Mouse (Mus musculus) forebrain, embryonic 16.5 days (tissue): ENCODE measurements around the gene Slc15a4. TPM values are rescaled to one million over a fixed set of nuclear protein-coding genes. Genes with fewer than 3 reads are reported as not detected.
A peak's percentile ranks its signal among the peaks of the same experiment; 100 is the strongest.

Experiments used
- ATAC-seq: fragments of 200-750 bp; cut with Nextera tagmentation; 2 replicates; pipeline ENCODE4 v1.8.0; 2017; ENCODE audit warnings: mild to moderate bottlenecking, moderate library complexity
- H3K27ac ChIP-seq: fragments of 300-500 bp; sonication (generic); 2 replicates; pipeline ENCODE4 v1.5.1; 2014; ENCODE audit warnings: low read length, control low read depth
- H3K27me3 ChIP-seq: fragments of 300-500 bp; sonication (generic); replicated peaks from 2 replicates; pipeline ENCODE4 v1.6.1; 2014; ENCODE audit warnings: low read length; ENCODE audit not compliant: control insufficient read depth, insufficient read depth
- H3K36me3 ChIP-seq: fragments of 300-500 bp; sonication (generic); 2 replicates; pipeline ENCODE4 v1.6.1; 2014; ENCODE audit not compliant: control insufficient read depth, insufficient read depth
- H3K4me1 ChIP-seq: fragments of 300-500 bp; sonication (generic); replicated peaks from 2 replicates; pipeline ENCODE4 v1.6.1; 2014; ENCODE audit warnings: low read length; ENCODE audit not compliant: control insufficient read depth, insufficient read depth
- H3K4me2 ChIP-seq: fragments of 300-500 bp; sonication (generic); 2 replicates; pipeline ENCODE4 v1.6.1; 2014; ENCODE audit warnings: mild to moderate bottlenecking, low read length, control low read depth
- H3K4me3 ChIP-seq: fragments of 300-500 bp; sonication (generic); replicated peaks from 2 replicates; pipeline ENCODE4 v1.5.1; 2014; ENCODE audit warnings: mild to moderate bottlenecking, low read length, control low read depth
- H3K9ac ChIP-seq: fragments of 300-500 bp; sonication (generic); replicated peaks from 2 replicates; pipeline ENCODE4 v1.6.1; 2014; ENCODE audit warnings: low read depth, low read length, control low read depth
- H3K9me3 ChIP-seq: fragments of 300-500 bp; sonication (generic); 2 replicates; pipeline ENCODE4 v1.6.1; 2016; ENCODE audit warnings: low read length; ENCODE audit not compliant: control insufficient read depth
- WGBS: fragments of 180-500 bp; shearing (Covaris S2); extraction: QIAGEN DNeasy Blood & Tissue Kit; methylation state at CpG from one replicate; pipeline ENCODE4 v1.1.7; 2014; 5-methylcytosine and 5-hydroxymethylcytosine counted together
- polyA plus RNA-seq: library from polyadenylated mRNA; unstranded; fragments of >200 nt; fragmentation: Nextera tagmentation; extraction: Ambion mirVana; gene quantifications from 2 replicates; pipeline ENCODE4 v1.2.1, GENCODE M21; 2015

Gene Slc15a4
- polyA plus RNA-seq, 1 experiment from 2014 or later: 28.2 TPM

GRCm38 (mm10) chr5:127648046-127648445, 15.3 kb upstream of the Slc15a4 start:
- Histone ChIP-seq H3K9me3 (no peaks in the 10 kb centered on the region), H3K27me3 (no peaks in the 10 kb centered on the region), H3K9ac (no peak overlapping the region), H3K36me3 (0 out of 2 replicates have a peak, but pooled peaks cover 5% of the 10 kb centered on the region), H3K4me2 (no peak overlapping the region), H3K27ac (no peak overlapping the region), H3K4me3 (no peak overlapping the region), H3K4me1 (no peaks in the 10 kb centered on the region)
- ATAC-seq: no peak
- 80% methylated on average over 6 of the region's 6 CpGs for WGBS

GRCm38 (mm10) chr5:127641185-127641958, 8.7 kb upstream of the Slc15a4 start:
- Histone ChIP-seq H3K27ac (no peak overlapping the region), H3K9ac (no peak overlapping the region), H3K36me3 (no peaks in the 10 kb centered on the region), H3K9me3 (no peaks in the 10 kb centered on the region), H3K4me3 (no peak overlapping the region), H3K4me1 (no peaks in the 10 kb centered on the region), H3K27me3 (no peaks in the 10 kb centered on the region), H3K4me2 (no peak overlapping the region)
- ATAC-seq: no peak
- WGBS: 91% methylated on average over 15 of the region's 15 CpGs

GRCm38 (mm10) chr5:127640359-127640758, 7.7 kb upstream of the Slc15a4 start:
- H3K4me1 ChIP-seq: no peaks in the 10 kb centered on the region
- no peak overlapping the region for H3K27ac ChIP-seq
- H3K4me3 ChIP-seq: no peak overlapping the region
- no peak overlapping the region for H3K4me2 ChIP-seq
- no peaks in the 10 kb centered on the region for H3K9me3 ChIP-seq
- H3K27me3 ChIP-seq: no peaks in the 10 kb centered on the region
- ATAC-seq: no peak
- H3K36me3 ChIP-seq: no peaks in the 10 kb centered on the region
- WGBS: 92% methylated on average over 3 of the region's 3 CpGs
- no peak overlapping the region for H3K9ac ChIP-seq

GRCm38 (mm10) chr5:127639635-127640034, 6.9 kb upstream of the Slc15a4 start:
- 92% methylated on average over 13 of the region's 13 CpGs for WGBS
- H3K36me3 ChIP-seq: no peaks in the 10 kb centered on the region
- H3K9me3 ChIP-seq: no peaks in the 10 kb centered on the region
- H3K27ac ChIP-seq: no peak overlapping the region
- no peak for ATAC-seq
- no peak overlapping the region for H3K9ac ChIP-seq
- H3K4me3 ChIP-seq: no peak overlapping the region
- H3K27me3 ChIP-seq: no peaks in the 10 kb centered on the region
- H3K4me2 ChIP-seq: no peak overlapping the region
- H3K4me1 ChIP-seq: no peaks in the 10 kb centered on the region

- 86% methylated on average over 6 of the region's 6 CpGs for WGBS
- H3K4me1 ChIP-seq: no peaks in the 10 kb centered on the region
- ATAC-seq: no peak
- no peak overlapping the region for H3K27ac ChIP-seq
- no peaks in the 10 kb centered on the region for H3K36me3 ChIP-seq
- no peak overlapping the region for H3K4me2 ChIP-seq
- no peaks in the 10 kb centered on the region for H3K27me3 ChIP-seq
- H3K9ac ChIP-seq: no peak overlapping the region
- no peaks in the 10 kb centered on the region for H3K9me3 ChIP-seq
- no peak overlapping the region for H3K4me3 ChIP-seq
Measured at GRCm38 (mm10) chr5:127639067-127639605, 6.4 kb upstream of the Slc15a4 start.

GRCm38 (mm10) chr5:127638177-127638576, 5.5 kb upstream of the Slc15a4 start:
- WGBS: 95% methylated on average over 2 of the region's 2 CpGs
- Histone ChIP-seq H3K4me2 (no peak overlapping the region), H3K27ac (no peak overlapping the region), H3K36me3 (no peaks in the 10 kb centered on the region), H3K4me3 (no peak overlapping the region), H3K27me3 (no peaks in the 10 kb centered on the region), H3K4me1 (no peaks in the 10 kb centered on the region), H3K9ac (no peak overlapping the region), H3K9me3 (no peaks in the 10 kb centered on the region)
- ATAC-seq: no peak

GRCm38 (mm10) chr5:127637622-127638021, 4.9 kb upstream of the Slc15a4 start:
- Histone ChIP-seq H3K4me2 (no peak overlapping the region), H3K27me3 (no peaks in the 10 kb centered on the region), H3K36me3 (no peaks in the 10 kb centered on the region), H3K27ac (no peak overlapping the region), H3K4me1 (peaks cover 4% of the 10 kb centered on the region; the same call in 1 of the 2 replicates), H3K9me3 (no peaks in the 10 kb centered on the region), H3K4me3 (no peak overlapping the region), H3K9ac (no peak overlapping the region)
- no peak for ATAC-seq
- WGBS: 87% methylated on average over 4 of the region's 4 CpGs

GRCm38 (mm10) chr5:127633666-127634065, 969 bp upstream of the Slc15a4 start:
- no peak overlapping the region for H3K4me3 ChIP-seq
- no peaks in the 10 kb centered on the region for H3K36me3 ChIP-seq
- 91% methylated on average over 7 of the region's 7 CpGs for WGBS
- no peaks in the 10 kb centered on the region for H3K27me3 ChIP-seq
- no peaks in the 10 kb centered on the region for H3K9me3 ChIP-seq
- no peak overlapping the region for H3K27ac ChIP-seq
- peaks cover 8% of the 10 kb centered on the region for H3K4me1 ChIP-seq
- no peak overlapping the region for H3K9ac ChIP-seq
- no peak for ATAC-seq
- H3K4me2 ChIP-seq: no peak overlapping the region

- Histone ChIP-seq H3K27me3 (no peaks in the 10 kb centered on the region), H3K4me1 (peaks cover 8% of the 10 kb centered on the region), H3K4me2 (peak overlapping the region; percentile 83), H3K36me3 (no peaks in the 10 kb centered on the region), H3K27ac (no peak overlapping the region), H3K9ac (no peak overlapping the region; the same call in 1 of the 2 replicates), H3K9me3 (no peaks in the 10 kb centered on the region), H3K4me3 (peak overlapping the region; percentile 69)
- 35% methylated on average over 4 of the region's 4 CpGs for WGBS
- ATAC-seq: no peak
Measured at GRCm38 (mm10) chr5:127633188-127633587, 491 bp upstream of the Slc15a4 start.
